Mouse (Mus musculus) hindbrain, embryonic 11.5 days (tissue): ENCODE results near the gene Btn2a2. TPM values are rescaled to one million over a fixed set of nuclear protein-coding genes. Genes with fewer than 3 reads are reported as not detected.

Experiments used
- ATAC-seq: fragments of 200-750 bp; cut with Nextera tagmentation; 2 replicates; pipeline ENCODE4 v1.8.0; 2017; ENCODE audit warnings: mild to moderate bottlenecking, moderate TSS enrichment, moderate library complexity; ENCODE audit not compliant: low FRiP score
- DNase-seq: peaks from one replicate; pipeline ENCODE4 v3.0.0-alpha.2; 2015; ENCODE audit warnings: low spot score
- H3K27ac ChIP-seq: fragments of 300-500 bp; sonication (generic); 2 replicates; pipeline ENCODE4 v1.5.1; 2014; ENCODE audit warnings: mild to moderate bottlenecking, low read depth, low read length
- H3K27me3 ChIP-seq: fragments of 300-500 bp; sonication (generic); 2 replicates; pipeline ENCODE4 v1.6.1; 2014; ENCODE audit warnings: mild to moderate bottlenecking, low read length, moderate library complexity, mixed read lengths; ENCODE audit not compliant: control insufficient read depth, insufficient read depth
- H3K36me3 ChIP-seq: fragments of 300-500 bp; sonication (generic); 2 replicates; pipeline ENCODE4 v1.6.1; 2014; ENCODE audit warnings: mild to moderate bottlenecking, low read length, moderate library complexity, mixed read lengths; ENCODE audit not compliant: control insufficient read depth, insufficient read depth
- H3K4me1 ChIP-seq: fragments of 300-500 bp; sonication (generic); replicated peaks from 2 replicates; pipeline ENCODE4 v1.6.1; 2014; ENCODE audit warnings: low read length, mixed read lengths; ENCODE audit not compliant: control insufficient read depth, insufficient read depth
- H3K4me2 ChIP-seq: fragments of 300-500 bp; sonication (generic); replicated peaks from 2 replicates; pipeline ENCODE4 v1.6.1; 2014; ENCODE audit warnings: mild to moderate bottlenecking, low read depth, low read length
- H3K4me3 ChIP-seq: fragments of 300-500 bp; sonication (generic); 2 replicates; pipeline ENCODE4 v1.5.1; 2014; ENCODE audit warnings: low read depth, low read length
- H3K9ac ChIP-seq: fragments of 300-500 bp; sonication (generic); 2 replicates; pipeline ENCODE4 v1.6.1; 2014; ENCODE audit warnings: low read depth, low read length
- H3K9me3 ChIP-seq: fragments of 300-500 bp; sonication (generic); 2 replicates; pipeline ENCODE4 v1.6.1; 2016; ENCODE audit warnings: low read length; ENCODE audit not compliant: control insufficient read depth
- WGBS: fragments of 180-500 bp; shearing (Covaris S2); extraction: QIAGEN DNeasy Blood & Tissue Kit; methylation state at CpG from one replicate; pipeline ENCODE4 v1.1.7; 2014; 5-methylcytosine and 5-hydroxymethylcytosine counted together
- polyA plus RNA-seq: library from polyadenylated mRNA; unstranded; fragments of >200 nt; fragmentation: Nextera tagmentation; extraction: Ambion mirVana; gene quantifications from 2 replicates; pipeline ENCODE4 v1.2.1, GENCODE M21; 2014

The Btn2a2 gene
- polyA plus RNA-seq, 1 experiment from 2014 or later = 0.15 TPM

DNA sequence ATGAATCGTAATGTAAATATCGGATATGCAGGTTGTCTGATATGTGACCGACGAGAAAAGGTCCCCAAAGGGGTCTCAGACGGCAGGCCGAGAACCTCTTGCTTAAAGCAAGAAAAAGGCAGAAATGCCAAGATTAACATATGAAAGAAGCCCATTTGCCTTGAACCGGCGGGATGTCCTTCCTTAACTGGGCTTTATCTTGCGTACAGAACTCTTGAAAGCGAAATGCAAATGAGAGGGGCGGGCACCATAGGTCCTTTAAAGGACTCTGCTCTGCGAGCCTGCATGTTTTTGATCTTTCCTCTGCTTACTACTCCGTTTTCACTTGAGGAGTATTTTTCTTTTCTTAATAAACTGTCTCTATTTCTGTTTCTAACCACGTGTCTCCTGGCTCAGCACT is 3.3 kb upstream of the Btn2a2 start:
- no peaks in the 10 kb centered on the region for H3K9me3 ChIP-seq
- 3% methylated on average over 14 of the region's 14 CpGs for WGBS
- ATAC-seq (peak; percentile 36; the same call in 1 of the 2 replicates), DNase-seq (peak; percentile 56)
- H3K9ac ChIP-seq = 0 out of 2 replicates have a peak overlapping the region, but pooled peaks have one; percentile 7
- H3K27me3 ChIP-seq = no peaks in the 10 kb centered on the region
- H3K36me3 ChIP-seq = no peaks in the 10 kb centered on the region
- H3K4me3 ChIP-seq = no peak overlapping the region; the same call in 1 of the 2 replicates
- H3K27ac ChIP-seq = no peak overlapping the region
- H3K4me1 ChIP-seq = no peaks in the 10 kb centered on the region
- H3K4me2 ChIP-seq = peak overlapping the region; percentile 39

DNA sequence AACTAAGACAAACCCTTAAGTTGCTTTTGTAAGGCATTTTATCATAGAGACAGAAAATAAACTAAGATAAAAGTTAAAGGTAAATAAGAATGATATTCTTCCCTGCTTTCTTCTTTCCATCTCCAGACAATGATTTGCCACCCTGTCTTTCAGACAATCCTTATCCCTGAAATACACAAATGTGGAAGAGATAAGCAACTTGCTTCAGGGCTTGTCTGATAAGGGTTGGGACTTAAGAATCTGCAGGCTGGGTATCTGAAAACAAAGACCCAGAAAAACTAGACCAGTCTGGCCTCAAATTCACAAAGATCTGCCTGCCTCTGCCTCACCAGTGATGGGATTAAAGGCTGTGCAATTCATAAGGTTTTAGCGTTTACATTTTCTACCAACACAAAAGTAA is 2.6 kb upstream of the Btn2a2 start:
- H3K4me3 ChIP-seq = no peak overlapping the region
- no peak overlapping the region for H3K27ac ChIP-seq
- H3K9me3 ChIP-seq = no peaks in the 10 kb centered on the region
- no peaks in the 10 kb centered on the region for H3K36me3 ChIP-seq
- no peak for DNase-seq
- no peak overlapping the region for H3K4me2 ChIP-seq
- H3K4me1 ChIP-seq = no peaks in the 10 kb centered on the region
- no peak overlapping the region for H3K9ac ChIP-seq
- ATAC-seq = no peak
- H3K27me3 ChIP-seq = no peaks in the 10 kb centered on the region
- 13% methylated on average over 1 of the region's 1 CpGs for whole genome bisulfite sequencing

- 64% methylated on average over 1 of the region's 1 CpGs for WGBS
- H3K4me2 ChIP-seq = no peak overlapping the region
- H3K4me1 ChIP-seq = no peaks in the 10 kb centered on the region
- H3K9me3 ChIP-seq = no peaks in the 10 kb centered on the region
- H3K27me3 ChIP-seq = no peaks in the 10 kb centered on the region
- H3K36me3 ChIP-seq = no peaks in the 10 kb centered on the region
- no peak overlapping the region for H3K4me3 ChIP-seq
- DNase-seq = no peak
- no peak overlapping the region for H3K9ac ChIP-seq
- no peak for ATAC-seq
- no peak overlapping the region for H3K27ac ChIP-seq
Observed at GRCm38 (mm10) chr13:23490863-23491262, 2.2 kb upstream of the Btn2a2 start.

DNA sequence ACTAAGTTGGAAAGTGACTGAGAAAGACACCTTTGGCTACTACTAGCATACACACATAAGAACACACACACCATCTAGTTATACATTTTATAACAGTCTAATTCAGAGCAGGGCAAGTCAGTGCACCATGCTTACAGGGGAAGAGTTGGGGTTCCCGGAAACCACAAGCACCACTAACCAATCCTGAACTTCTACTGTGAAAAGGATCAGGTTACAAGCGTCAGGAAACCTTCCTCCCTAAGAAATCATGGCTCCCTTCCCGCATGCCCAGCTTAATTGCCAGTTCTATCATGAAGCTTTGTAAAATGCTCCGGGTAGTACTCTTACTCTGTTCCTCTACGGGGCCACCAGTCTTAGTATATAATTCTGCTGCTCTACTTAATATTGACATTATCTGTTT is 3.4 kb downstream of the Btn2a2 start:
- no peaks in the 10 kb centered on the region for H3K4me1 ChIP-seq
- no peak overlapping the region for H3K27ac ChIP-seq
- ATAC-seq = no peak
- H3K36me3 ChIP-seq = no peaks in the 10 kb centered on the region
- DNase-seq = no peak
- H3K27me3 ChIP-seq = no peaks in the 10 kb centered on the region
- no peak overlapping the region for H3K9ac ChIP-seq
- WGBS = 53% methylated on average over 5 of the region's 5 CpGs
- H3K4me3 ChIP-seq = no peak overlapping the region
- H3K4me2 ChIP-seq = no peak overlapping the region
- H3K9me3 ChIP-seq = no peaks in the 10 kb centered on the region

GRCm38 (mm10) chr13:23483153-23483552 is 5.5 kb downstream of the Btn2a2 start:
- H3K9ac ChIP-seq = no peak overlapping the region
- WGBS = 92% methylated on average over 2 of the region's 2 CpGs
- H3K4me1 ChIP-seq = no peaks in the 10 kb centered on the region
- ATAC-seq (no peak), DNase-seq (no peak)
- H3K27ac ChIP-seq = no peak overlapping the region
- no peaks in the 10 kb centered on the region for H3K9me3 ChIP-seq
- no peaks in the 10 kb centered on the region for H3K27me3 ChIP-seq
- no peak overlapping the region for H3K4me3 ChIP-seq
- no peak overlapping the region for H3K4me2 ChIP-seq
- H3K36me3 ChIP-seq = no peaks in the 10 kb centered on the region

DNA sequence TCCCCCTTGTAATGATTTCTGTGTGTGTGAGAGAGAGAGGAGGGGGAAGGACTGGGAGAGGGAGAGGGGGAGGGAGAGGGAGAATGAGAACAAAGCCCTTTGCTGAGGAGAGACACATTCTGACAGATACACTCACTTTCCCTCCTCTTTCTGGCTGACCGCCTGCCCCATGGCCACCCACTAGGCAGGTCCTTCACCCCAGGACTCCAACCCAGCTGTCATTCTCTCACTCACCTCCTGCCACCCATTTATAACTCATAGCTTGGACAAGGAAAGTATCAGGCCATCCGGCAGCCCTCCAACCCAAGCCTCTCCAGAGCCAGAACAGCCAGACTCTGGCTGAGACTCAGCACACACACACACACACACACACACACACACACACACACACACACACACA is 13.0 kb downstream of the Btn2a2 start:
- no peak overlapping the region for H3K27ac ChIP-seq
- no peaks in the 10 kb centered on the region for H3K27me3 ChIP-seq
- no peak overlapping the region for H3K4me3 ChIP-seq
- H3K9me3 ChIP-seq = no peaks in the 10 kb centered on the region
- H3K9ac ChIP-seq = 0 out of 2 replicates have a peak overlapping the region, but pooled peaks have one; percentile 28
- H3K4me1 ChIP-seq = no peaks in the 10 kb centered on the region
- ATAC-seq (peak; percentile 51; the same call in 1 of the 2 replicates), DNase-seq (peak; percentile 40)
- H3K36me3 ChIP-seq = no peaks in the 10 kb centered on the region
- H3K4me2 ChIP-seq = no peak overlapping the region
- 7% methylated on average over 2 of the region's 2 CpGs for WGBS

- ATAC-seq (peak; percentile 64), DNase-seq (peak; percentile 90)
- no peak overlapping the region for H3K4me2 ChIP-seq
- no peak overlapping the region for H3K9ac ChIP-seq
- no peak overlapping the region for H3K27ac ChIP-seq
- H3K9me3 ChIP-seq = no peaks in the 10 kb centered on the region
- peaks cover 5% of the 10 kb centered on the region; the same call in 1 of the 2 replicates for H3K4me1 ChIP-seq
- H3K4me3 ChIP-seq = no peak overlapping the region
- WGBS = 2% methylated on average over 9 of the region's 9 CpGs
- H3K27me3 ChIP-seq = peaks cover 3% of the 10 kb centered on the region
- H3K36me3 ChIP-seq = no peaks in the 10 kb centered on the region
Observed at GRCm38 (mm10) chr13:23466911-23467310, 21.7 kb downstream of the Btn2a2 start.

DNA sequence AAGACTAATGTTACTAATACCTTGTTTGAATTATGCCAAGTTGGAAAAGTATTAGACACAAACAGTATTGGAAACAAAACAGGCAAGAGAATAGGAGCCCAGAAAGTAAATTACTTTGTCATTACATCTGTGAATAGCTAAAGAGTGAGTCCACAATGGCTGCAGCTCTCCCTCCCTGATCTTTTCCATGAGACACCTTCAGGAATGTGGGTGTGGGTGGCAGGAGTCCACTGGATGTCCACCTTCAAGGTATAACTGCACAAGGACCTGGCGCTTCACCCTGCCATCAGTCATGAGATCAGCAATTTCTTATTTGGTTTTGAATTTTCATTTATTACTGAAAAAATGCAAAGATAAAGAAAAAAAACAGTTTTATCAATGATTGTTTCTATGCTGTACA is 22.4 kb downstream of the Btn2a2 start:
- WGBS = 50% methylated on average over 1 of the region's 1 CpGs
- no peak for DNase-seq
- H3K4me2 ChIP-seq = no peak overlapping the region; the same call in 1 of the 2 replicates

DNA sequence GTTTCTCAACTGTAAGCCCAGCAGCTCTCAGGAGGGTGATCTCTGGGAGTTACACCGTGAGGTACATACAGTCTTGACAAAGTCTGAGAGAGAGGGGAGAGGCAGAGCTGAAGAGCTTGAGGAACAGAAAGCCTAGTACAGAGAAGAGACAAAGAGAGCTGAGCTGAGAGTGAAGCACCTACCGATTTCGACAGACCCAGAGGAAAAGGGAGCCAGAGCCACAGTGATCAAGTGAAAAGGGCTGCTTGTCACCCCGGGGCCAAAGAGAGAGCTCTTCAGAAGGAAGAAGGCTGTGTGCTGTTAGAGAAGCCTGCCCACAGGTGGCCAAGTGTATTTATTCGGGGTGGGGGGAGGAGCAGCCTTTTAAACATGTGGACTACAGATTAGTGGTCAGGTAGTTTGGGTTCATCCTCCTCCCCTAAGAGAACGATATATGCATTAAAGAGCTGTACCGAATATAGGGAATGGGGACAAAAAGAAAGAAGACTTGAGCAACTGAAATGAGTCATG is 23.0 kb downstream of the Btn2a2 start, which contains the start of gene Btn1a1:
Gene Btn1a1 (minus strand): TSS at position 302 of the 510 bp plus-strand sequence.
- Histone ChIP-seq H3K9me3 (no peaks in the 10 kb centered on the region), H3K4me3 (peak within 1 kb of the TSS; percentile 54), H3K27me3 (peaks cover 3% of the 10 kb centered on the region), H3K9ac (peak within 1 kb of the TSS; percentile 37), H3K4me2 (peak within 1 kb of the TSS; percentile 63), H3K27ac (no peak within 1 kb of the TSS), H3K36me3 (no peaks in the 10 kb centered on the region), H3K4me1 (peaks cover 5% of the 10 kb centered on the region; the same call in 1 of the 2 replicates)
- ATAC-seq = no peak
- peak; percentile 35 for DNase-seq
- WGBS = 0% methylated on average over 7 of the region's 7 CpGs

More for the DNA sequence above, 22.4 kb downstream of the Btn2a2 start:
- no peak overlapping the region for H3K9ac ChIP-seq
- H3K27ac ChIP-seq = no peak overlapping the region
- no peaks in the 10 kb centered on the region for H3K36me3 ChIP-seq
- no peaks in the 10 kb centered on the region for H3K9me3 ChIP-seq
- peaks cover 5% of the 10 kb centered on the region; the same call in 1 of the 2 replicates for H3K4me1 ChIP-seq
- H3K27me3 ChIP-seq = peaks cover 3% of the 10 kb centered on the region
- no peak overlapping the region for H3K4me3 ChIP-seq
- no peak for ATAC-seq
